Mouse (Mus musculus): ENCODE results near the gene 4933406M09Rik. TPM values are rescaled to one million over a fixed set of nuclear protein-coding genes. Genes with fewer than 3 reads are reported as not detected.

The 4933406M09Rik gene
- total and polyA plus RNA-seq, 3 experiments = not detected

- TF ChIP-seq ZMIZ1 (IDR thresholded peaks at IDR 0.05; ENCODE audit: low read depth, low read length) (no peak), RAD21 (IDR thresholded peaks at IDR 0.05; ENCODE audit: low read depth, low read length) (no peak), POLR2AphosphoS2 (IDR thresholded peaks at IDR 0.05; ENCODE audit: low read length) (no peak), RCOR1 (IDR thresholded peaks at IDR 0.05; ENCODE audit: low read depth, low read length) (no peak), TAL1 (IDR thresholded peaks at IDR 0.05; ENCODE audit: low read length) (no peak), CHD2 (IDR thresholded peaks at IDR 0.05; ENCODE audit: low read length) (no peak), ZKSCAN1 (IDR thresholded peaks at IDR 0.05; ENCODE audit: low read depth, low read length) (no peak), KAT2A (conservative IDR thresholded peaks at IDR 0.05; ENCODE audit: low read depth, low read length) (no peak), UBTF (IDR thresholded peaks at IDR 0.05; ENCODE audit: borderline replicate concordance, insufficient read depth, low read depth, low read length) (no peak)
- H3K27ac ChIP-seq (ENCODE audit: control insufficient read depth, low read depth, low read length) = no peak overlapping the region
- no peaks in the 10 kb centered on the region for H3K27me3 ChIP-seq (ENCODE audit: control insufficient read depth in 1 of 2, insufficient read depth in 2 of 2, low read length in 2 of 2)
- H3K79me2 ChIP-seq (ENCODE audit: control insufficient read depth, insufficient read depth, low read length, poor library complexity) = peaks cover 12% of the 10 kb centered on the region
- H3K36me3 ChIP-seq (ENCODE audit: control insufficient read depth in 1 of 2, insufficient read depth in 2 of 2, low read length in 2 of 2) = peaks cover 7 to 13% of the 10 kb centered on the region in 2 experiments
- no peak overlapping the region for H3K9ac ChIP-seq (ENCODE audit: control insufficient read depth, low read depth, low read length, poor library complexity, severe bottlenecking)
- no peaks in the 10 kb centered on the region for H3K9me3 ChIP-seq (replicated peaks; ENCODE audit: insufficient read depth, low read length)
- H3K4me3 ChIP-seq (ENCODE audit: control insufficient read depth in 1 of 2, insufficient read depth in 1 of 2, low read depth in 2 of 2, low read length in 2 of 2) = no peak overlapping the region
- H3K4me1 ChIP-seq (ENCODE audit: control insufficient read depth in 1 of 2, insufficient read depth in 2 of 2, low read length in 2 of 2) = peaks cover 0 to 3% of the 10 kb centered on the region in 2 experiments; a peak in 1 of 4 replicates
- DNase-seq (ENCODE audit: low read depth, low spot score) = no peak
Observed at GRCm38 (mm10) chr1:134357461-134357860, 28.3 kb upstream of the 4933406M09Rik start.

GRCm38 (mm10) chr1:134360656-134361055 lies 25.1 kb upstream of the 4933406M09Rik start:
- peak; percentile 56; the same call in 1 of the 2 replicates for TF ChIP-seq USF1 (IDR thresholded peaks at IDR 0.05; ENCODE audit: low read depth, low read length)
- no peak for TF ChIP-seq TBP (IDR thresholded peaks at IDR 0.05; ENCODE audit: low read depth, low read length)
- H3K9me3 ChIP-seq (replicated peaks; ENCODE audit: insufficient read depth, low read length) = no peaks in the 10 kb centered on the region
- peak overlapping the region; percentile 87 for H3K9ac ChIP-seq (ENCODE audit: control insufficient read depth, low read depth, low read length, poor library complexity, severe bottlenecking)
- H3K4me1 ChIP-seq (ENCODE audit: control insufficient read depth in 1 of 2, insufficient read depth in 2 of 2, low read length in 2 of 2) = peaks cover 5 to 6% of the 10 kb centered on the region in 2 experiments
- DNase-seq (ENCODE audit: low read depth, low spot score) = peak; percentile 28
- H3K4me3 ChIP-seq (ENCODE audit: control insufficient read depth in 1 of 2, insufficient read depth in 1 of 2, low read depth in 2 of 2, low read length in 2 of 2) = peak overlapping the region; percentile 65 to 72
- no peak overlapping the region for H3K27ac ChIP-seq (ENCODE audit: control insufficient read depth, low read depth, low read length)
- peaks cover 9 to 11% of the 10 kb centered on the region in 2 experiments for H3K36me3 ChIP-seq (ENCODE audit: control insufficient read depth in 1 of 2, insufficient read depth in 2 of 2, low read length in 2 of 2)
- peaks cover 12% of the 10 kb centered on the region for H3K79me2 ChIP-seq (ENCODE audit: control insufficient read depth, insufficient read depth, low read length, poor library complexity)
- no peaks in the 10 kb centered on the region for H3K27me3 ChIP-seq (ENCODE audit: control insufficient read depth in 1 of 2, insufficient read depth in 2 of 2, low read length in 2 of 2)

GRCm38 (mm10) chr1:134361195-134361856 lies 24.4 kb upstream of the 4933406M09Rik start:
- Histone ChIP-seq H3K4me1 (ENCODE audit: control insufficient read depth in 1 of 2, insufficient read depth in 2 of 2, low read length in 2 of 2) (peaks cover 5 to 6% of the 10 kb centered on the region in 2 experiments), H3K27ac (ENCODE audit: control insufficient read depth, low read depth, low read length) (peak overlapping the region; percentile 28; the same call in 1 of the 2 replicates), H3K27me3 (ENCODE audit: control insufficient read depth in 1 of 2, insufficient read depth in 2 of 2, low read length in 2 of 2) (no peaks in the 10 kb centered on the region), H3K9me3 (replicated peaks; ENCODE audit: insufficient read depth, low read length) (no peaks in the 10 kb centered on the region), H3K4me3 (ENCODE audit: control insufficient read depth in 1 of 2, insufficient read depth in 1 of 2, low read depth in 2 of 2, low read length in 2 of 2) (peak overlapping the region; percentile 65 to 72), H3K9ac (ENCODE audit: control insufficient read depth, low read depth, low read length, poor library complexity, severe bottlenecking) (peak overlapping the region; percentile 87), H3K79me2 (ENCODE audit: control insufficient read depth, insufficient read depth, low read length, poor library complexity) (peaks cover 12% of the 10 kb centered on the region), H3K36me3 (ENCODE audit: control insufficient read depth in 1 of 2, insufficient read depth in 2 of 2, low read length in 2 of 2) (peaks cover 7 to 11% of the 10 kb centered on the region in 2 experiments)
- peak; percentile 29 for DNase-seq (ENCODE audit: low read depth, low spot score)
- no peak for TF ChIP-seq MXI1 (IDR thresholded peaks at IDR 0.05; ENCODE audit: low read depth, low read length)
- no peak for TF ChIP-seq EP300 (IDR thresholded peaks at IDR 0.05; ENCODE audit: low read depth in 1 of 2, low read length in 2 of 2)
- no peak for TF ChIP-seq ELF1 (IDR thresholded peaks at IDR 0.05; ENCODE audit: low read depth, low read length)
- TF ChIP-seq TCF12 (IDR thresholded peaks at IDR 0.05; ENCODE audit: low read depth, low read length) = no peak
- TF ChIP-seq RAD21 (IDR thresholded peaks at IDR 0.05; ENCODE audit: low read depth, low read length) = no peak
- no peak for TF ChIP-seq ZC3H11A (IDR thresholded peaks at IDR 0.05; ENCODE audit: low read depth, low read length)
- TF ChIP-seq ZKSCAN1 (IDR thresholded peaks at IDR 0.05; ENCODE audit: low read depth, low read length) = no peak
- no peak for TF ChIP-seq UBTF (IDR thresholded peaks at IDR 0.05; ENCODE audit: borderline replicate concordance, insufficient read depth, low read depth, low read length)
- no peak for TF ChIP-seq TBP (IDR thresholded peaks at IDR 0.05; ENCODE audit: low read depth, low read length)
- no peak for TF ChIP-seq TAL1 (IDR thresholded peaks at IDR 0.05; ENCODE audit: low read length)
- TF ChIP-seq RCOR1 (IDR thresholded peaks at IDR 0.05; ENCODE audit: low read depth, low read length) = no peak
- TF ChIP-seq SMC3 (IDR thresholded peaks at IDR 0.05; ENCODE audit: low read depth, low read length) = no peak
- TF ChIP-seq MYB (IDR thresholded peaks at IDR 0.05; ENCODE audit: low read depth, low read length) = no peak
- no peak for TF ChIP-seq E2F4 (IDR thresholded peaks at IDR 0.05; ENCODE audit: borderline replicate concordance, low read depth, low read length)
- TF ChIP-seq MYC (IDR thresholded peaks at IDR 0.05; ENCODE audit: low read depth, low read length) = no peak
- TF ChIP-seq MAZ (IDR thresholded peaks at IDR 0.05; ENCODE audit: low read depth, low read length) = no peak
- no peak for TF ChIP-seq MAFK (IDR thresholded peaks at IDR 0.05; ENCODE audit: borderline replicate concordance, low read depth, low read length)
- no peak for TF ChIP-seq ZMIZ1 (IDR thresholded peaks at IDR 0.05; ENCODE audit: low read depth, low read length)
- TF ChIP-seq MEF2A (IDR thresholded peaks at IDR 0.05; ENCODE audit: extremely low read depth, insufficient replicate concordance, low read depth, low read length, poor library complexity, severe bottlenecking) = no peak

All from MEL (cell line).